Mouse (Mus musculus): ENCODE measurements around the gene Rnf133.

GRCm38 (mm10) chr6:23634016-23634415 is 16.1 kb downstream of the Rnf133 start:
- no peak for TF ChIP-seq POLR2A (IDR thresholded peaks at IDR 0.05; ENCODE audit: borderline replicate concordance, low read depth, low read length)
- TF ChIP-seq CTCF (IDR thresholded peaks at IDR 0.05; ENCODE audit: low read depth, low read length), result no peak

Data from bone marrow macrophage, adult 2 months (primary cell).